Mouse (Mus musculus) hindbrain, postnatal 0 days (tissue): ENCODE results near the gene Lsm12. TPM values are rescaled to one million over a fixed set of nuclear protein-coding genes. Genes with fewer than 3 reads are reported as not detected.

ENCODE experiments used
- ATAC-seq: fragments of 200-750 bp; cut with Nextera tagmentation; 2 replicates; pipeline ENCODE4 v1.8.0; 2017; ENCODE audit warnings: mild to moderate bottlenecking, moderate TSS enrichment, moderate library complexity
- DNase-seq: peaks from one replicate; pipeline ENCODE4 v3.0.0-alpha.2; 2015; ENCODE audit warnings: low spot score
- H3K27ac ChIP-seq: fragments of 300-500 bp; sonication (generic); 2 replicates; pipeline ENCODE4 v1.5.1; 2014; ENCODE audit warnings: mild to moderate bottlenecking
- H3K27me3 ChIP-seq: fragments of 300-500 bp; sonication (generic); 2 replicates; pipeline ENCODE4 v1.6.1; 2014; ENCODE audit warnings: low read length, mixed read lengths; ENCODE audit not compliant: insufficient read depth
- H3K36me3 ChIP-seq: fragments of 300-500 bp; sonication (generic); 2 replicates; pipeline ENCODE4 v1.6.1; 2014; ENCODE audit warnings: low read length, mixed read lengths; ENCODE audit not compliant: insufficient read depth
- H3K4me1 ChIP-seq: fragments of 300-500 bp; sonication (generic); 2 replicates; pipeline ENCODE4 v1.6.1; 2014; ENCODE audit warnings: antibody characterized with exemption, low read length, mixed read lengths; ENCODE audit not compliant: insufficient read depth
- H3K4me2 ChIP-seq: fragments of 300-500 bp; sonication (generic); 2 replicates; pipeline ENCODE4 v1.6.1; 2014; ENCODE audit warnings: low read depth, mild to moderate bottlenecking, low read length, moderate library complexity, mixed read lengths
- H3K4me3 ChIP-seq: fragments of 300-500 bp; sonication (generic); 2 replicates; pipeline ENCODE4 v1.5.1; 2014; ENCODE audit warnings: low read length
- H3K9ac ChIP-seq: fragments of 300-500 bp; sonication (generic); replicated peaks from 2 replicates; pipeline ENCODE4 v1.6.1; 2014; ENCODE audit warnings: mild to moderate bottlenecking, low read length, moderate library complexity, mixed read lengths
- H3K9me3 ChIP-seq: fragments of 300-500 bp; sonication (generic); 2 replicates; pipeline ENCODE4 v1.6.1; 2016; ENCODE audit warnings: low read length, mixed read lengths
- CTCF ChIP-seq: IDR thresholded peaks from 2 replicates; pipeline ENCODE4 v1.5.1; 2016; ENCODE audit warnings: antibody characterized with exemption, control low read depth, low read depth
- WGBS: fragments of 180-500 bp; shearing (Covaris S2); extraction: QIAGEN DNeasy Blood & Tissue Kit; methylation state at CpG from one replicate; pipeline ENCODE4 v1.1.7; 2014; 5-methylcytosine and 5-hydroxymethylcytosine counted together
- polyA plus RNA-seq: library from polyadenylated mRNA; unstranded; fragments of >200 nt; fragmentation: Nextera tagmentation; extraction: Ambion mirVana; gene quantifications from 2 replicates; pipeline ENCODE4 v1.2.1, GENCODE M21; 2015
- total RNA-seq: library from RNA; depleted of rRNA; stranded (reverse); fragments of >200 nt; gene quantifications from 2 replicates; pipeline ENCODE4 v1.2.3, GENCODE M21; 2014

The Lsm12 gene
- total and polyA plus RNA-seq, 2 experiments from 2014 or later: 65.7 to 153 TPM

GRCm38 (mm10) chr11:102221243-102221953 lies 36.3 kb upstream of the Lsm12 start:
- no peak overlapping the region for H3K27ac ChIP-seq
- no peak overlapping the region for H3K9ac ChIP-seq
- H3K4me2 ChIP-seq: no peak overlapping the region
- WGBS: 82% methylated on average over 8 of the region's 8 CpGs
- peaks cover 46% of the 10 kb centered on the region for H3K4me1 ChIP-seq
- no peak for TF ChIP-seq CTCF
- H3K4me3 ChIP-seq: no peak overlapping the region
- 0 out of 2 replicates have a peak, but pooled peaks cover 4% of the 10 kb centered on the region for H3K36me3 ChIP-seq
- no peaks in the 10 kb centered on the region for H3K9me3 ChIP-seq
- ATAC-seq: no peak
- H3K27me3 ChIP-seq: no peaks in the 10 kb centered on the region
- no peak for DNase-seq

GRCm38 (mm10) chr11:102220451-102220850 lies 35.4 kb upstream of the Lsm12 start:
- H3K4me3 ChIP-seq: no peak overlapping the region
- no peak for DNase-seq
- 0 out of 2 replicates have a peak, but pooled peaks cover 4% of the 10 kb centered on the region for H3K36me3 ChIP-seq
- no peak for ATAC-seq
- TF ChIP-seq CTCF: no peak
- H3K9me3 ChIP-seq: no peaks in the 10 kb centered on the region
- H3K9ac ChIP-seq: no peak overlapping the region
- no peaks in the 10 kb centered on the region for H3K27me3 ChIP-seq
- peaks cover 47% of the 10 kb centered on the region for H3K4me1 ChIP-seq
- no peak overlapping the region for H3K4me2 ChIP-seq
- no peak overlapping the region for H3K27ac ChIP-seq
- 66% methylated on average over 6 of the region's 6 CpGs for WGBS

- no peaks in the 10 kb centered on the region for H3K27me3 ChIP-seq
- no peak overlapping the region for H3K27ac ChIP-seq
- peaks cover 49% of the 10 kb centered on the region for H3K4me1 ChIP-seq
- no peak overlapping the region for H3K9ac ChIP-seq
- H3K36me3 ChIP-seq: 0 out of 2 replicates have a peak, but pooled peaks cover 4% of the 10 kb centered on the region
- 73% methylated on average over 4 of the region's 4 CpGs for WGBS
- no peak for ATAC-seq
- H3K9me3 ChIP-seq: no peaks in the 10 kb centered on the region
- DNase-seq: no peak
- no peak for TF ChIP-seq CTCF
- H3K4me3 ChIP-seq: no peak overlapping the region
- no peak overlapping the region for H3K4me2 ChIP-seq
These were observed 34.9 kb upstream of the Lsm12 start for GRCm38 (mm10) chr11:102219994-102220346.

- ATAC-seq (no peak), DNase-seq (no peak)
- Histone ChIP-seq H3K9ac (peak overlapping the region; percentile 9; the same call in 1 of the 2 replicates), H3K4me3 (0 out of 2 replicates have a peak overlapping the region, but pooled peaks have one; percentile 24), H3K27ac (peak overlapping the region; percentile 52; the same call in 1 of the 2 replicates), H3K4me1 (peaks cover 48% of the 10 kb centered on the region), H3K36me3 (0 out of 2 replicates have a peak, but pooled peaks cover 4% of the 10 kb centered on the region), H3K4me2 (peak overlapping the region; percentile 53), H3K27me3 (no peaks in the 10 kb centered on the region), H3K9me3 (no peaks in the 10 kb centered on the region)
- WGBS: 59% methylated on average over 13 of the region's 14 CpGs
- no peak for TF ChIP-seq CTCF
These were observed 34.3 kb upstream of the Lsm12 start for GRCm38 (mm10) chr11:102219247-102219993.

DNA sequence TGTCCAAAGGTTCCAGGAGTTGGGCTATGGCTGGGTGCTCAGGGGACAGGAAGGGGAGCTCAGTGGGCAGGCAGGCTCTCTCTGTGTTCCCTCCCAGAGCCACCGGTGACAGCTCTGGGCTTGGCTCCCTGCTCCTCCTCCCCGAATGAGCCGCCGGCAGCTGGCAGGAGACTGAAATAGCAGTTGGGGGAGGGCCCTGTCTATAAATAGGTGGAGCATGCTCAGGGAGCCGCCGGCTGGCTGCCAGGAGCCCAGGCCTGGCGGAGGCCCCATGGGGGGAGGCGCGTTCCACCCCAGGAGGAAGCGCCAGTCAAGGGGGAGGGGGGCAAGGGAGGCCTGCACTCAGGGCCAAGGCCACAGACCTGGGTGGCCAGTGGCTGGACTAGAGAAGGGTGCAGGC lies 33.7 kb upstream of the Lsm12 start:
- peak overlapping the region; percentile 31 for H3K9ac ChIP-seq
- H3K4me3 ChIP-seq: peak overlapping the region; percentile 24
- peak; percentile 92 for DNase-seq
- WGBS: under 1% methylated on average over 10 of the region's 10 CpGs
- peak overlapping the region; percentile 52; the same call in 1 of the 2 replicates for H3K27ac ChIP-seq
- no peaks in the 10 kb centered on the region for H3K9me3 ChIP-seq
- no peaks in the 10 kb centered on the region for H3K27me3 ChIP-seq
- peak; percentile 84 for ATAC-seq
- H3K4me2 ChIP-seq: peak overlapping the region; percentile 53
- H3K36me3 ChIP-seq: 0 out of 2 replicates have a peak, but pooled peaks cover 4% of the 10 kb centered on the region
- peaks cover 51% of the 10 kb centered on the region for H3K4me1 ChIP-seq
- no peak for TF ChIP-seq CTCF

DNA sequence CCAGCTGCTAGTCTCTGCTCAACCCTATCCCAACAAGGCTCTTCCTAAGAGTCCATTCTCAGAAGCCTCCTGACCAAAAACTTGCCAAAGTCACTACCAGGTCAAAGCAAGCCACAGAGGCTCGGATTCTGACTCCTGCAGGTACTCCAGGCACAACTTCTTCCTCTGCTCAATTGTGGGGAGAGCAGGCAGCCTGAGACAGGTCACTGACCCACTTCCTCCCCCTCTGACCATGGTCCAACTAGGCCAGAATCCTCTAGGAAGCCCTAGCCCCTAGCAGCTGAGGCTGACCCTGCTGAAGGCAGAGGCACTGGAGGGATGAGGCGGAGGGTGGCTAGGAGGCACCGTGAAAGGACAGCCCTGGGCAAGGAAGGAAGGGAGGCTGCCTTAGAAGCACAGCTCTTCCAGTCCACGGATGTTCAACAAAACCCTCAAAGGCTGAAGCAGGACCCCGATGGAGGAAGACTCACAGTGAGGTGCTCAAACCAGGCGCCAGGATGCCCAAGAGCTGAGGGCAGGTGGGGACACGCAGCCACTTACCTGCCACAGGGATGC lies 32.9 kb upstream of the Lsm12 start:
- H3K9ac ChIP-seq: peak overlapping the region; percentile 31; the same call in 1 of the 2 replicates
- peak overlapping the region; percentile 53 for H3K4me2 ChIP-seq
- 0 out of 2 replicates have a peak, but pooled peaks cover 4% of the 10 kb centered on the region for H3K36me3 ChIP-seq
- H3K27me3 ChIP-seq: no peaks in the 10 kb centered on the region
- no peaks in the 10 kb centered on the region for H3K9me3 ChIP-seq
- ATAC-seq: no peak
- peak overlapping the region; percentile 52; the same call in 1 of the 2 replicates for H3K27ac ChIP-seq
- TF ChIP-seq CTCF: no peak
- H3K4me1 ChIP-seq: peaks cover 51% of the 10 kb centered on the region
- 66% methylated on average over 7 of the region's 7 CpGs for WGBS
- no peak for DNase-seq
- peak overlapping the region; percentile 24 for H3K4me3 ChIP-seq
